Mouse (Mus musculus) spleen, adult 2 months (tissue): ENCODE data around the gene Gm37240. TPM values are rescaled to one million over a fixed set of nuclear protein-coding genes. Genes with fewer than 3 reads are reported as not detected.

Source experiments
- DNase-seq, 2 experiments: peaks; one replicate each; pipeline versions ENCODE4 v3.0.0 to v3.0.0-alpha.2; 2012 to 2021; ENCODE audit warnings: low spot score in 2 of 2, low read depth in 1 of 2
- H3K27ac ChIP-seq: fragments of 200-500 bp; 2 replicates; pipeline ENCODE4 v1.5.1; 2012; ENCODE audit warnings: low read length, inconsistent platforms; ENCODE audit not compliant: insufficient read depth
- H3K27me3 ChIP-seq: fragments of 200-500 bp; 2 replicates; pipeline ENCODE4 v1.6.1; 2012; ENCODE audit warnings: mild to moderate bottlenecking, moderate library complexity, low read length, inconsistent platforms; ENCODE audit not compliant: control insufficient read depth, insufficient read depth
- H3K36me3 ChIP-seq: fragments of 200-500 bp; 2 replicates; pipeline ENCODE4 v1.6.1; 2012; ENCODE audit warnings: mild to moderate bottlenecking, low read length, inconsistent platforms; ENCODE audit not compliant: control insufficient read depth, insufficient read depth
- H3K4me1 ChIP-seq: fragments of 200-500 bp; 2 replicates; pipeline ENCODE4 v1.6.1; 2011; ENCODE audit warnings: inconsistent platforms; ENCODE audit not compliant: control insufficient read depth, insufficient read depth, insufficient read length
- H3K4me3 ChIP-seq: fragments of 200-500 bp; 2 replicates; pipeline ENCODE4 v1.5.1; 2011; ENCODE audit warnings: mild to moderate bottlenecking, inconsistent platforms; ENCODE audit not compliant: insufficient read depth, insufficient read length; ENCODE audit errors: extremely low read depth
- CTCF ChIP-seq: fragments of 200-500 bp; IDR thresholded peaks from 2 replicates; pipeline ENCODE4 v1.5.1; 2011; ENCODE audit warnings: mild to moderate bottlenecking, inconsistent platforms; ENCODE audit not compliant: insufficient read depth, insufficient read length, insufficient replicate concordance; ENCODE audit errors: extremely low read depth
- POLR2A ChIP-seq: fragments of 200-500 bp; IDR thresholded peaks from 2 replicates; pipeline ENCODE4 v1.6.1; 2011; ENCODE audit warnings: low read depth, low read length, inconsistent platforms
- WGBS: fragments of 180-500 bp; shearing (Covaris S2); methylation state at CpG from one replicate; pipeline ENCODE4 v1.1.7; 2018; 5-methylcytosine and 5-hydroxymethylcytosine counted together
- polyA plus RNA-seq: library from polyadenylated mRNA; depleted of rRNA; stranded (reverse); fragments of >200 nt; gene quantifications from 2 replicates; pipeline ENCODE4 v1.2.3, GENCODE M21; 2012

Gene Gm37240
- polyA plus RNA-seq, 1 experiment: 1.1 TPM

DNA sequence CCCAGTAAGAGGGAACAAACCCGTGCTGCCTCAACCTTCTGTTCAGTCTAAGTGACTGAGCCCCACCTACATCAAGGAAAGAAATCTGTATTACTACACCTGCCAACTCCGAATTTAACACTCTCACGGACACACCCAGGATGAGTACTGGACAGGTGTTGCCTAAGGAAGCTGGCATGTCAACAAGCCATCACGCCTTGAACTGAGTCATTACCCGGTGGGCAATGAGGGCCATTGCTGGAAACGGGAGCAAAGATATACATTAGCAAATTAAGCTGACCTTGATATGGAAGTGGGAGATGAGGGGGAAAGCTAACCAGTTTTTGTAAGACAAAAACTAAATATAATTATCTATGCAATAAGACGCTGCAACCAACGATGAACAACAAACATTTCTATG lies 7.2 kb downstream of the Gm37240 start:
- TF ChIP-seq POLR2A (no peak), CTCF (no peak)

DNA sequence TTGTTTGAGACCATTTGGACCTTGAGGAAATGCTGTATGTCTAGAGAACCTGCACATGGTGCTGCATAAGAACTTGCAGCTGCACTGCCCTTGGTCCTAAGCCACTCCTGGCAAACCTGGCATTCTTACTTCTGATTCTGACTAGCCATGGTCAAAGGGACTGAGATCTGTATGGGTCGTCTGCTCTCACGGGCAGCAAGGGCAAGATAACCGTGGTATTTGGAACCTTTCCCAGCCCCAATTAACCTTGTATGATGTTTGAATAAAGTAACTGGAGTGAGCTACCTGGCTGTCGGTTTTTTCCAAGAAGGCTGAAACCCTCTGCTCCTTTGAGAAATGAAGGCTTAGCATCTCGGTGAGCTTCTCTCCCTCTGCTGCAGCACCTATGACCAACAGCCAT lies 8.4 kb downstream of the Gm37240 start:
- no peak overlapping the region for H3K4me3 ChIP-seq
- H3K27ac ChIP-seq: no peak overlapping the region
- 79% methylated on average over 5 of the region's 5 CpGs for WGBS
- DNase-seq: no peak
- H3K27me3 ChIP-seq: no peaks in the 10 kb centered on the region
- H3K36me3 ChIP-seq: no peaks in the 10 kb centered on the region
- TF ChIP-seq POLR2A: no peak
- TF ChIP-seq CTCF: no peak
- H3K4me1 ChIP-seq: no peaks in the 10 kb centered on the region

More for the DNA sequence above, 7.2 kb downstream of the Gm37240 start:
- WGBS: 90% methylated on average over 8 of the region's 8 CpGs
- H3K27me3 ChIP-seq: no peaks in the 10 kb centered on the region
- no peak overlapping the region for H3K4me3 ChIP-seq
- no peaks in the 10 kb centered on the region for H3K36me3 ChIP-seq
- H3K27ac ChIP-seq: no peak overlapping the region
- no peaks in the 10 kb centered on the region for H3K4me1 ChIP-seq
- no peak for DNase-seq

DNA sequence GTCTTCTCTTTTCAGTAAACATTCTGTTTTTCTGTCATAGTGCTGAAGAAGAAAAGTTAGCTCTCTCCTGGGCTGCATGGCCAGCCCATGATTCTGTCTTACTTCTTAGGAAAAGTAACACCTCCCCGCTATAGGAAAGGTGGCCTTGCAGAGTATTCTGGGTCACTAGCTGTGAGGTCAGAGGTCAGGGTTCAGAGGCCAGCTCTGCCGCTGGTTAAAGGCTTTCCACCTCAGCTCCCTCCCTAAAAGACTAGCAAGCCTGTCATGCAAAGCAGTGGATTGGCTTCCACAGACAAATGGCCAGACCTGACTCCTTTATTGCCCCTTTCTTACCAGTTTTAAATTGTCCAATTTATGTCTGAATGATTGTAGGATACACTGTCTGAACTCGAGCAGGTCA lies 23.3 kb downstream of the Gm37240 start:
- no peaks in the 10 kb centered on the region for H3K27me3 ChIP-seq
- 75% methylated on average over 3 of the region's 3 CpGs for WGBS
- H3K4me1 ChIP-seq: no peaks in the 10 kb centered on the region

DNA sequence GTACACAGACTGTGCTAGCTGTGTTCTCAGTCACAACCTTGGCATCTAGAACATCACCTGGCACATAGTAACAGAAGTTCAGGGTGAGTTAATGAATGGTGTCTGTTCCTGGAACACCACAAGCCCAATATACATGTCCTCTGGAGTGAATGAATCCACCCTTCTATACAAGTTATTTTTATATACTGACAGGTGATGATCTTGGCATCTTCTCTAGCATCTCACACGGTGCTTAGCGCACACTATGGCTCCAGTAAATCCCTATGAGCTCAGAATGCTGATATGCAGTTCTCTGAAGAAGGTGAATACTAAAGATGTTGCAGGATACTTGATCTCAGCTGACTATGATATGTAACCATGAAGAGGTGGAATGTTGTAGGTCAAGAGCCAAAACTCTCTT lies 24.4 kb downstream of the Gm37240 start:
- DNase-seq: no peak
- H3K27me3 ChIP-seq: no peaks in the 10 kb centered on the region

More for the DNA sequence above, 23.3 kb downstream of the Gm37240 start:
- Histone ChIP-seq H3K27ac (no peak overlapping the region), H3K4me3 (no peak overlapping the region), H3K36me3 (no peaks in the 10 kb centered on the region)
- no peak for TF ChIP-seq CTCF
- TF ChIP-seq POLR2A: no peak
- DNase-seq: no peak

DNA sequence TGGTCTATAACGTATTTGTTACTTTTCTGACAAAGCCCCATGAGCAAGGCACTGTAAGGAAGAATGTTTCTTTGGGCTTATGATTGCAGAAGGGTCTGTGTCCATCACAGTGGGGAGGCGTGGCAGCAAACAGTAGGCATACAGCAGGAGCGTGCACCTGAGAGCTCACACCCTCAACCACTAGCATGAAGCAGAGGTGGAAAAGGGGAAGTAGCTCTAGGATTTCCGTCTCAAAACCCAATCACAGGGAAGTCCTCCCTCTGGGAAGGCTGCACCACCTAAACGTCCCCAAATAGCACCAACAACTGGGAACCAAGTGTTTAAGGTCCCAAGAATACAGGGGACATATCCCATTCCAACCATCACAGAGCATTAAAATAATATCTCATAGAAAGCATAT lies 26.3 kb downstream of the Gm37240 start:
- Histone ChIP-seq H3K4me1 (no peaks in the 10 kb centered on the region), H3K4me3 (no peak overlapping the region), H3K27ac (no peak overlapping the region), H3K27me3 (no peaks in the 10 kb centered on the region), H3K36me3 (no peaks in the 10 kb centered on the region)
- DNase-seq: no peak
- 22% methylated on average over 5 of the region's 5 CpGs for WGBS
- no peak for TF ChIP-seq POLR2A
- TF ChIP-seq CTCF: no peak

More for the DNA sequence above, 24.4 kb downstream of the Gm37240 start:
- Histone ChIP-seq H3K27ac (no peak overlapping the region), H3K36me3 (no peaks in the 10 kb centered on the region), H3K4me1 (no peaks in the 10 kb centered on the region), H3K4me3 (no peak overlapping the region)
- WGBS: 89% methylated on average over 2 of the region's 2 CpGs
- TF ChIP-seq CTCF (no peak), POLR2A (no peak)

DNA sequence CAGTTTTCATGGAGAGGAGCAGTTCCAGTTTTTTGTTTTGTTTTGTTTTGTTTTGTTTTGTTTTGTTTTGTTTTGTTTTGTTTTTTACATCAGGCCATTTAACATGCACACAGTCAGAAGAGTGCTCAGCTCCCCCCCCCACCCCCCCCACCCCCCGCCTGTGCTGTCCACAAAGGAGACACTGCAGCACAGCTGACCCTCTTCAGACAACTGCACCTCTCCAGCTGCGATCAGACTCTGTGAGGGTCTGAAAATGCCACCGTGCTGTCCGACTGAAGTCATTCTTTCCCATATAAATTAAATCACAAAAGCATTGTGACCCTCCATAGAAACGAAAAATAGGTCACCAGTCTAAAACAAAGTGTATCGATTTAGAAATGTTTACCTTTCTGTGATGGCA lies 28.0 kb downstream of the Gm37240 start:
- Histone ChIP-seq H3K4me1 (no peaks in the 10 kb centered on the region), H3K27me3 (no peaks in the 10 kb centered on the region), H3K27ac (no peak overlapping the region), H3K4me3 (no peak overlapping the region), H3K36me3 (no peaks in the 10 kb centered on the region)
- DNase-seq: no peak
- TF ChIP-seq POLR2A (no peak), CTCF (no peak)
- WGBS: 90% methylated on average over 6 of the region's 6 CpGs

DNA sequence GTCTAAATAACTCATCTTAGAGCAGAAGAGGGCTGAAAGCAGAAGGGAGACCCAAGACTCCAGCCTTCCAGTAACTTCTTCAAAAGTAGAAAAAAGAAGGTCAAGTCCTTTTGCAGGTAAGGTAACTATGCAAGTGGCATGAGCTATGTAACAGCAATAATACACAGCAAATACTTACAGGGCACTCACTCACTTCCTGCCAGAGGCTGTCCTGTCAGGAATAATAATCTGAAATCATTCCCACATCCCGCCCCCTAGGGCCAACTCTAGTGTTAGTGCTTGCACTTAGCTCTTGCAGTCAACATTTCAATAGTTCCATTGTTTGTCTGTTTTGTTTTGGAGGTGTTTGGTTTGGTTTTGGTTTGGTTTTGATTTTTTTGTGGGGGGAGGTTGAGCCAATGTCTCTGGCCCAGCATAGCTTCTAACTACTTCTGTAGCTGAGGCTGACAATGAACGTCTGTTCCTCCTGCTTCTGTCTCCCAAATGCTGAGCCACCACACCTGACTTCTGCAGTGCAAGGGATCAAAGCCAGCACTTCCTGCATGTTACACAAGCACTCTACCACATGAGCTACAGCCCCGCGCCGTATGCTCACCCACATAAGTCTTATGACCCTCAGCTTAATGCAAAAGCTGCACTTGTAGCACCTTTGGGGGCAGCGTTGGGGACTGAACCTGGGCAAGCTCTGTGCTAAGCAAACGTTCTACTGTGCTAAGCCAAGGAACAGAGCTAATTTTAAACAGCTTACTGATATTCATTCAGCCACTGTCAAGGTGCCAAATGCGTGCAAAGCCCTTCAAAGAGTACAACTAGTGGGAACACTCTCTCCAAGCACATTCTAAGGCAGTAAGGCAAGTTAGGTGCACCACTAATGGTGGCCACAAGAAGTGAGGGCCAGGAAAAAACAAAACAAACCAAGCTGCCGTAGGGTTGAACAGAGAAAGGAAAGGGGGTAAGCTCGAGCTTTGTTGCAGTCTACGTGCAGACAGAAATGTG lies 28.9 kb downstream of the Gm37240 start:
- no peak overlapping the region for H3K4me3 ChIP-seq
- no peak overlapping the region for H3K27ac ChIP-seq
- H3K36me3 ChIP-seq: no peaks in the 10 kb centered on the region
- WGBS: 44% methylated on average over 11 of the region's 11 CpGs
- no peaks in the 10 kb centered on the region for H3K4me1 ChIP-seq
- no peak for TF ChIP-seq POLR2A
- no peak for TF ChIP-seq CTCF
- no peak for DNase-seq
- no peaks in the 10 kb centered on the region for H3K27me3 ChIP-seq
